Mouse (Mus musculus) bone marrow macrophage, adult 2 months (primary cell): Measurements from ENCODE around the gene Clybl. TPM values are rescaled to one million over a fixed set of nuclear protein-coding genes. Genes with fewer than 3 reads are reported as not detected.

ENCODE experiments used
- H3K27ac ChIP-seq: 2 replicates; pipeline ENCODE4 v1.5.1; 2012; ENCODE audit warnings: low read depth, low read length; ENCODE audit not compliant: insufficient read depth
- H3K4me1 ChIP-seq: 2 replicates; pipeline ENCODE4 v1.6.1; 2012; ENCODE audit warnings: low read length; ENCODE audit not compliant: control insufficient read depth, insufficient read depth
- H3K4me3 ChIP-seq: 2 replicates; pipeline ENCODE4 v1.5.1; 2012; ENCODE audit warnings: mild to moderate bottlenecking, low read length, moderate library complexity; ENCODE audit not compliant: insufficient read depth
- CTCF ChIP-seq: IDR thresholded peaks from 2 replicates; pipeline ENCODE4 v1.5.1; 2012; ENCODE audit warnings: low read depth, mild to moderate bottlenecking, low read length, moderate library complexity
- POLR2A ChIP-seq: IDR thresholded peaks from 2 replicates; pipeline ENCODE4 v1.6.1; 2012; ENCODE audit warnings: mild to moderate bottlenecking, low read depth, low read length, borderline replicate concordance
- polyA plus RNA-seq: library from polyadenylated mRNA; stranded (reverse); fragments of >200 nt; gene quantifications from 2 replicates; pipeline ENCODE4 v1.2.4, GENCODE M21; 2012; ENCODE audit not compliant: missing spikeins, insufficient read depth, insufficient read length

Gene Clybl
- polyA plus RNA-seq, 1 experiment, result 8.4 TPM

- Histone ChIP-seq H3K4me3 (no peak overlapping the region), H3K4me1 (peaks cover 10% of the 10 kb centered on the region), H3K27ac (no peak overlapping the region; the same call in 1 of the 2 replicates)
- TF ChIP-seq CTCF (no peak), POLR2A (no peak)
These were observed 114.9 kb downstream of the Clybl start for GRCm38 (mm10) chr14:122296399-122296798.

GRCm38 (mm10) chr14:122296864-122297263 lies 115.4 kb downstream of the Clybl start:
- no peak overlapping the region for H3K4me3 ChIP-seq
- TF ChIP-seq CTCF, result no peak
- TF ChIP-seq POLR2A, result no peak
- peaks cover 10% of the 10 kb centered on the region for H3K4me1 ChIP-seq
- no peak overlapping the region for H3K27ac ChIP-seq

GRCm38 (mm10) chr14:122297386-122298109 lies 116.0 kb downstream of the Clybl start:
- H3K4me3 ChIP-seq, result no peak overlapping the region
- H3K4me1 ChIP-seq, result peaks cover 10% of the 10 kb centered on the region
- no peak overlapping the region for H3K27ac ChIP-seq
- TF ChIP-seq POLR2A, result no peak

- Histone ChIP-seq H3K27ac (no peak overlapping the region), H3K4me3 (no peak overlapping the region), H3K4me1 (peaks cover 10% of the 10 kb centered on the region)
- TF ChIP-seq POLR2A (no peak), CTCF (no peak)
These were observed 118.8 kb downstream of the Clybl start for GRCm38 (mm10) chr14:122300261-122300660.

GRCm38 (mm10) chr14:122303821-122304220 lies 122.3 kb downstream of the Clybl start:
- Histone ChIP-seq H3K27ac (no peak overlapping the region), H3K4me3 (no peak overlapping the region), H3K4me1 (no peaks in the 10 kb centered on the region)
- no peak for TF ChIP-seq CTCF
- TF ChIP-seq POLR2A, result no peak

GRCm38 (mm10) chr14:122305132-122305531 lies 123.6 kb downstream of the Clybl start:
- Histone ChIP-seq H3K27ac (no peak overlapping the region), H3K4me3 (no peak overlapping the region), H3K4me1 (no peaks in the 10 kb centered on the region)
- no peak for TF ChIP-seq CTCF
- no peak for TF ChIP-seq POLR2A

- TF ChIP-seq POLR2A (no peak), CTCF (no peak)
- Histone ChIP-seq H3K27ac (no peak overlapping the region), H3K4me1 (no peaks in the 10 kb centered on the region), H3K4me3 (no peak overlapping the region)
These were observed 130.9 kb downstream of the Clybl start for GRCm38 (mm10) chr14:122312415-122312814.

- Histone ChIP-seq H3K4me1 (no peaks in the 10 kb centered on the region), H3K27ac (no peak overlapping the region), H3K4me3 (no peak overlapping the region)
- TF ChIP-seq POLR2A (no peak), CTCF (no peak)
These were observed 131.8 kb downstream of the Clybl start for GRCm38 (mm10) chr14:122313328-122313727.

GRCm38 (mm10) chr14:122315743-122316142 lies 134.2 kb downstream of the Clybl start:
- Histone ChIP-seq H3K4me3 (no peak overlapping the region), H3K4me1 (no peaks in the 10 kb centered on the region), H3K27ac (no peak overlapping the region)
- TF ChIP-seq POLR2A (no peak), CTCF (no peak)

GRCm38 (mm10) chr14:122322136-122322535 lies 140.6 kb downstream of the Clybl start:
- Histone ChIP-seq H3K27ac (no peak overlapping the region), H3K4me3 (no peak overlapping the region), H3K4me1 (no peaks in the 10 kb centered on the region)
- TF ChIP-seq POLR2A (no peak), CTCF (no peak)

- TF ChIP-seq CTCF, result no peak
- H3K27ac ChIP-seq, result no peak overlapping the region
- H3K4me1 ChIP-seq, result no peaks in the 10 kb centered on the region
- no peak overlapping the region for H3K4me3 ChIP-seq
These were observed 142.4 kb downstream of the Clybl start for GRCm38 (mm10) chr14:122323838-122324458.
